Mouse (Mus musculus): ENCODE measurements around the gene Cd86.

Cd86 gene

GRCm38 (mm10) chr16:36665782-36666181 lies at the start of gene Cd86:
Cd86 (minus strand) TSS chr16:36666081.
- peak; percentile 13 for DNase-seq (ENCODE audit: low spot score)

- DNase-seq (ENCODE audit: low spot score): peak; percentile 63
Observed at GRCm38 (mm10) chr16:36711760-36712159, 45.9 kb upstream of the Cd86 start.

- no peak for DNase-seq (ENCODE audit: low spot score)
Observed at GRCm38 (mm10) chr16:36710794-36711193, 44.9 kb upstream of the Cd86 start.

GRCm38 (mm10) chr16:36709405-36709804 lies 43.5 kb upstream of the Cd86 start:
- DNase-seq (ENCODE audit: low spot score): no peak

GRCm38 (mm10) chr16:36708751-36709150 lies 42.9 kb upstream of the Cd86 start:
- no peak for DNase-seq (ENCODE audit: low spot score)

GRCm38 (mm10) chr16:36707702-36708423 lies 42.0 kb upstream of the Cd86 start:
- no peak for DNase-seq (ENCODE audit: low spot score)

- DNase-seq (ENCODE audit: low spot score): no peak
Observed at GRCm38 (mm10) chr16:36700484-36700883, 34.6 kb upstream of the Cd86 start.

- DNase-seq (ENCODE audit: low spot score): no peak
Observed at GRCm38 (mm10) chr16:36697331-36697730, 31.4 kb upstream of the Cd86 start.

- no peak for DNase-seq (ENCODE audit: low spot score)
Observed at GRCm38 (mm10) chr16:36694798-36695290, 29.0 kb upstream of the Cd86 start.

GRCm38 (mm10) chr16:36693818-36694413 lies 28.0 kb upstream of the Cd86 start, which contains the start of gene Ildr1:
Ildr1 (plus strand) TSS chr16:36693978.
- peak; percentile 75 for DNase-seq (ENCODE audit: low spot score)

- DNase-seq (ENCODE audit: low spot score): no peak
Observed at GRCm38 (mm10) chr16:36691484-36691883, 25.6 kb upstream of the Cd86 start.

GRCm38 (mm10) chr16:36688076-36688475 lies 22.2 kb upstream of the Cd86 start:
- DNase-seq (ENCODE audit: low spot score): no peak

- no peak for DNase-seq (ENCODE audit: low spot score)
Observed at GRCm38 (mm10) chr16:36684325-36684918, 18.5 kb upstream of the Cd86 start.

- DNase-seq (ENCODE audit: low spot score): no peak
Observed at GRCm38 (mm10) chr16:36681829-36682228, 15.9 kb upstream of the Cd86 start.

- DNase-seq (ENCODE audit: low spot score): no peak
Observed at GRCm38 (mm10) chr16:36675902-36676301, 10.0 kb upstream of the Cd86 start.

GRCm38 (mm10) chr16:36675304-36675703 lies 9.4 kb upstream of the Cd86 start:
- no peak for DNase-seq (ENCODE audit: low spot score)

- no peak for DNase-seq (ENCODE audit: low spot score)
Observed at GRCm38 (mm10) chr16:36674457-36675204, 8.8 kb upstream of the Cd86 start.

GRCm38 (mm10) chr16:36673196-36673595 lies 7.3 kb upstream of the Cd86 start:
- no peak for DNase-seq (ENCODE audit: low spot score)

GRCm38 (mm10) chr16:36670590-36670989 lies 4.7 kb upstream of the Cd86 start:
- no peak for DNase-seq (ENCODE audit: low spot score)

GRCm38 (mm10) chr16:36666448-36667017 lies 652 bp upstream of the Cd86 start:
- no peak for DNase-seq (ENCODE audit: low spot score)

- no peak for DNase-seq (ENCODE audit: low spot score)
Observed at GRCm38 (mm10) chr16:36663484-36663883, 2.4 kb downstream of the Cd86 start.

GRCm38 (mm10) chr16:36661330-36661729 lies 4.6 kb downstream of the Cd86 start:
- no peak for DNase-seq (ENCODE audit: low spot score)

All from lung, postnatal 25 days (tissue).